Mouse (Mus musculus): ENCODE results near the gene Pkd1l1.
A peak's percentile ranks its signal among the peaks of the same experiment; 100 is the strongest.

Pkd1l1 gene

DNA sequence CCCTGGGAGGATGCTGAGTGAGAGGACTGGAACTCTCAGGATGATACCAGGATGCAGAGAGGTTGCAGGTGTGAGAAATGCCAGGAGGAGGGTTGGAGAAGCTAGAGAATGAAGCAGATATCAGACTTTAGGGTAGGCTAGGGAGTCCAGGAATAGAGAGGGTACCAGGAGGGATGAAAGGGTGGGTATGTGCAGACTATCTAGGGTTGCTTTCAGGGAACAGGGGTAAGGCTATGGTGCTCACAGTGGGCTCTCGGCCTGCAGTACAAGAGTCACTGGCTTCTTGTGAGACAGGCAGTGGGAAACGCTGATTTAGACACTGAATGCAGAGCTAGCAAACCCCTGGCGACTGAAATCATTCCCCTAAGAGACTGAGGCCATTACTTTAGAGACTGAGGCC lies at the start of gene Pkd1l1:
TSS of gene Pkd1l1 (minus strand) at position 101 of the 400 bp plus-strand sequence.
- DNase-seq: no peak

- DNase-seq: no peak
Measured at GRCm38 (mm10) chr11:9020207-9020606, 47.1 kb upstream of the Pkd1l1 start.

DNA sequence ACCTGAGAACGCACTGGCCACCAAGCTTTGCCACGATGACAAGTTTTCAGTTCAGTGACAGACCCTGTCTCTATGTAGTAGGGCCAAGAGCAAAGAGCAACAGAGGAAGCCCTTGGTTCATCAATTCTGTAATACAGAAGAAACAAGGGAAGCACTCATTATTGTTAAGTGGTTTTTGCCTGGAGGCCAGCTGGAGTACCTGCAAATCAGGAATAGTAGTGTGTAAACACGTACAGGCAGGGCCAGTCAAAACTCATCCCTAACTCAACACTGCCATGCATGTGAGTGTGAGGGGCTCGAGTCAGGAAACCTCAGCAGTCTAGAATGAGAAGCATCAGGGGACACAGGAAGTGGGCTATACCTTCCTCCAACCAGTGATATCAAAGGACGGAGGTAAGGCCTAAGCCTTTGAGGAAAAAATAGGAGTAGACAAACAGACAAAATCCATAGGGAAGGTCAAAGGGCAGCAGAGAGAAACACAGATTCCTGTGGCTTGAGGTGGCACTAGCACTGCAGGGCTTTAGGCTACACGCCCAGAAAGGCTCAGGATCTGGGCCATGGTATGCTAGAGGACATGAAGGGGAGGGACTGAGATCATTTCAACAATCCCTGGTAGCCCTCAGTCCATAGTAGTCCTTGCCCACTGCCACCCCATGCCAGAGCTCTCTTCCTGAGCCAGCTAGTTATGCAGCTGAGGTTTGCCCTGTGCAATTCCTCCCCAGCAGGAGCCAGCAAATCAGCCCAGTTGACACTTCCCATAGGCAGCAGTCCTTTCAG lies 45.6 kb upstream of the Pkd1l1 start:
- no peak for DNase-seq

DNA sequence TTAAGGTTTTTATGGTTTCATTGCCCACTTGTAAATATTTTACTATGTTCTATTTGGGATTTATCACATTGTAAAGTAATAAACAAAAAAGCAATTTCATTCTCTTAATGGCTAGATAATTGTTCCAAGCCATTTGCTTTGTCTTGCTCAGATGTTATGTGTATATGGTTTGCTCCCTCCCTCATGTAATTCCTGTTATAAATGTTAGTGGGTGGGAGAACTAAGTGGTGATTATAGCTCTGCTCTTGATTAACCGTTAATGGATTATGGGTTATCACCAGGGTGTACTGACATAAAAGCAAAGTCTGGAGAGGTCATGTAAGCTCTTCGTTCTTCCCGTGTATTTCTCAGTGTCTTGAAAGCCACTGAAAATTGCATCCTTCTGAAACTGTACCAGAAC lies 41.7 kb upstream of the Pkd1l1 start:
- no peak for DNase-seq

GRCm38 (mm10) chr11:9011348-9011747 lies 38.3 kb upstream of the Pkd1l1 start:
- DNase-seq: no peak

- DNase-seq: peak; percentile 90 to 94
Measured at GRCm38 (mm10) chr11:9010853-9011339, 37.8 kb upstream of the Pkd1l1 start, which contains the start of gene Hus1. TSS of gene Hus1 (minus strand) at chr11:9011191.

- peak; percentile 78 to 92 for DNase-seq
Measured at GRCm38 (mm10) chr11:9010416-9010815, 37.4 kb upstream of the Pkd1l1 start.

GRCm38 (mm10) chr11:9008761-9009160 lies 35.7 kb upstream of the Pkd1l1 start:
- no peak for DNase-seq

- DNase-seq: no peak
Measured at GRCm38 (mm10) chr11:8988084-8988483, 15.0 kb upstream of the Pkd1l1 start.

DNA sequence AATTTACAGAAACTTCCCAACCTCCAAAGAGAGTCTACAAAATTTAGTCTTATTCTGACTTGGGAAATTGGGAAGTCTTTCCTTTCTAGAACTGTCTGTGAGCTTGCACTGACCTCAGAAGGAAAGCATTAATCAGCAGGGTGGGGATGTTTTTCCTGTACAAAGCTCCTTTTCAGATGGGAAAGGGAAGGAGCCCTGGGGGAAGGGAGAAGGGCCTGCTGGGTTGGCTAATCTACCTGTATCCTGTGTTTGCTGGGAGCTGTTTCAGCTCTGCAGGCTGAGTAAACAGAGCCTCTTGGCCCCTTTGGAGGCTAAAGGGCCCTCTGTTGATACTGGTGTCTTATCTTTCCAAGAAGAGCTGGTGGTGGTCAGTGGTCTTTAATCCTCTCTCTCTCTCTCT lies 13.0 kb upstream of the Pkd1l1 start:
- DNase-seq: peak; percentile 52 to 72

- DNase-seq: peak; percentile 77 to 94
Measured at GRCm38 (mm10) chr11:8983237-8983861, 10.3 kb upstream of the Pkd1l1 start.

- DNase-seq: no peak
Measured at GRCm38 (mm10) chr11:8978154-8978553, 5.1 kb upstream of the Pkd1l1 start.

GRCm38 (mm10) chr11:8972093-8972492 lies 973 bp downstream of the Pkd1l1 start:
- no peak for DNase-seq

- DNase-seq: no peak
Measured at GRCm38 (mm10) chr11:8970509-8970908, 2.6 kb downstream of the Pkd1l1 start.

DNA sequence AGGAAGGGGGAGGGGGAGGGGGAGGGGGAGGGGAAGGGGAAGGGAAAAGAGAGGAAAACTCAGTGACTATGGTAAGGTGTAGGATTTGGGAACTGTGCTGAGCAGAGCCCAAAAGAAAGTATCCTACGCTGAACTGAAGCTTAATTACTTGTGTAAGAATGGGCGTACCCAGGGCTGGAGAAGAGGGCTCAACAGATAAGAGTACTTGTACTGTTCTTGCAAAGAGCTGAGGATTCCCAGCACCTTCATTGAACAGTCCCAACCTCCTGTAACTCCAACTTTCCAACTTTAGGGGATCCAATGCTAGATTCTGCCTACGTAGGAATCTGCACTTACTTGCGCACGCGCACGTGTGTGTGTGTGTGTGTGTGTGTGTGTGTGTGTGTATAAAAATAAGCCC lies 5.0 kb downstream of the Pkd1l1 start:
- DNase-seq: no peak

DNA sequence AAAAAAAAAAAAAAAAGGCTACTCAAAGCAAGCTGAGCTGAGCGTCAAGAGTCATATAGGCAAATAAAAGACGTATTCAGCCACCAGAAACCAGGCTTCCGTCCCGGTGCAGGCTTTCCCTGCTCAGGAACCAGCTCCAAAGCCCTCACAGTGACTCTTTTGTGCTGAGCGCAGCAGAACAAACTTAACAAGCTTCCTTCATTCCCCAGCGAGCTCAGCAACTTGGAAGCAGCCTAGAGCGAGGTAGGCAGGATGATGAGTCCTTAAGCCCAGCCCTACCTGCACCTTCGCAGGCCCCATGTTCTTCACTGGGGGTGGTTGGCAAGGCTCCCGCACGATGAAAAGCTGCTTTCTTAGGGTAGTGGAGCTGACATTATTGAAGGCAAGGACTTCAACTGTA lies 14.5 kb downstream of the Pkd1l1 start:
- DNase-seq: no peak

- DNase-seq: peak; percentile 31 to 53
Measured at GRCm38 (mm10) chr11:8958108-8958507, 15.0 kb downstream of the Pkd1l1 start.

GRCm38 (mm10) chr11:8957023-8957422 lies 16.0 kb downstream of the Pkd1l1 start:
- no peak for DNase-seq

DNA sequence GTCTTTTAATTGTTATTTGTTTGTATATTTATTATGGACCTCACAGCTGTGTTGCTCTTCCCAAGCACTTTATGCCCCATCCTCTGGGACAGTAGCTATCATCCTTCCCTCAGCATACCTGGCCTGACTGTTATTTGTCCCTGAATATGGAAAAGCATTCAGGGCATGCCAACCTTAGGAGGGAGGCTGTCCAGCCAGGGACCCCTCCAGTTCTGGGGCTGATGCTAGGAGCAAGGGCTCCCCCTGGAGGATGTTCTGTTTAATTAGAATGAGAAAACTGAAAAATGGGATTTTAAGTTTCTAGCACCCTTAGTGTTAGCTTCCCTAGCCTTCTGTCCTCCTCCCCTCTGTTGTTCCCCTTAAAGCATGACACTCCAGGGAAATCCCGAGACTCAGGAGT lies 17.4 kb downstream of the Pkd1l1 start:
- DNase-seq: peak in 1 of 2 experiments; percentile 32

GRCm38 (mm10) chr11:8949765-8950430 lies 23.2 kb downstream of the Pkd1l1 start:
- DNase-seq: no peak

GRCm38 (mm10) chr11:8948871-8949270 lies 24.2 kb downstream of the Pkd1l1 start:
- DNase-seq: no peak

- no peak for DNase-seq
Measured at GRCm38 (mm10) chr11:8944114-8944513, 29.0 kb downstream of the Pkd1l1 start.

- no peak for DNase-seq
Measured at GRCm38 (mm10) chr11:8942446-8942845, 30.6 kb downstream of the Pkd1l1 start.
